Mouse (Mus musculus): ENCODE measurements around the gene Plekhd1.
A peak's percentile ranks its signal among the peaks of the same experiment; 100 is the strongest.

Plekhd1 gene

DNA sequence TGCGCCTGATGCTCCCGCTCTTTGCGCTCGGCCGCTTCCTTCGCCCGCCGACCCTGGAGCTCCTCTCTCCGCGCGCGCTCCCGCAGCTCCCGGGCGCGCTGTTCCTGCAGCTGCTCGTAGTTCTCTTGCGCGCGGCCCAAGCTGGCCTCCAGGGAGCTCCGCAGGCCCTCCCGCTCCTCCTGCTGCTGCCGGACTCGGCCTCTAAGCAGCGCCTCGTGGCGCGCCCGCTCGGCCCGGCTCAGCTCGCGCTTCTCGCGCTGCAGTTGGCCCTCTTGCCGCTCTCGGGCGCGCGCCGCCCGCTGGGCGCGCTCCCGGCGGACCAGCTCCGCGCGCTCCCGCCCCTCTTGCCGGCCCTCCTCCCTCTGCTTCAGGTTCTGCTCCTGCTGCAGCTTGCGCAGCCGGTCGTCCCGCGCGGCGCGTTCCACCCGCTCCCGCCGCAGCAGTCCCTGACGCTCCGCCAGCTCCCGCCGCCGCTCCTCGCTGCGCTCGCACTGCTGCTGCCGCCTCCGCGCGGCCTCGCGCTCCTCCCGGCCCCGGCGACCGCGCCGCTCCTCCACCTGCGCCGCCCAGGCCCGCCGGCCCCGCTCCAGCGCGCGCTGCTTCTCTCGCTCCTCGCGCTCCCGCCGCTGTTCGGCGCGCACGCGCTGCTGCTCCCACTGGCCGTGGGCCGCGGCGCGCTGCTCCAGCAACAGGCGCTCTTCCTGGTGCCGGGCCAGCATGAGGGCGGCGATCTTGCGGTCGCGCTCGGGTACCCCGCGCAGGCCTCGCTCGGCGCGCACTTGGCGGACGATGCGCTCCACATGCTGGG lies 65.6 kb downstream of the Plekhd1 start:
- DNase-seq (ENCODE audit: low spot score), result no peak

DNA sequence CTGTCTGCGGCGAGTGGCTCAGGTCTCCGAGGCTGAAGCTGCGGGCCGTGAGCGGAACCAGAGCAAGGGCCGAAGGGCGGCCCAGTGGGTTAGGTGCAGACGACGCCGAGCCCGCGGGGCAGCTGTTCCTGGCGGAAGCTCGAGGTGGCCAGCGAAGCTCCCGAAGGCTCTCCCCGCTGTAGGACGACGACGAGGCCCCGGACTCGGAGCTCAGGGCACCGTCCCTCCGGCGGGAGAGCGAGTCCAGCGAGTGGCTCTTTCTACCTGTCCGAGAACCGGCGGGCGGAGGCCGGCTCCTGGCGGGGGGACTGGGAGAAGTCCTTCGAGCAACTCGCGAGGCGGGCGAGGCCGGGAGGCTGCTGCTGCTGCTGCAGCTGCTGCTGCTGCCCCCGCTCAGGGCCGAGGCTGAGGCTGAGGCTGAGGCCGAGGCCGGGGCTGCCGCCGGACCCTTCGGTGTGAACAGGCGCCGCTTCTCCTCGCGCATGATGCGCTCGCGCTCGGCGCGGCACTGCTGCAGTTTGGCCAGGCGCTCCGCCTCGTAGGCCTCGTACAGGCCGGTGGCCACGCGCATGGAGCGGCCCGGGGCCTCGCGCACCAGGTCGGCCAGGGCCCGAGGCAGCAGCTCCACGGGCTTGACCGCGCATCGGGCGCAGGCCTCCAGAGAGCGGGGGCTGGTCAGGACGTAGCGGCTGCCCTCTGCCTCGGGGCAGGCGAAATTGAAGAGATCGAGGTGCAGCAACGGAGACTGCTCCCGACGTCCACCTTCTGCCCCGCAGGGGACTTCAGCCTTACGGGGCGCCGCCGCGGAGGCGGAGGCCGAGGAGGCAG lies 66.4 kb downstream of the Plekhd1 start:
- no peak for DNase-seq (ENCODE audit: low spot score)

DNA sequence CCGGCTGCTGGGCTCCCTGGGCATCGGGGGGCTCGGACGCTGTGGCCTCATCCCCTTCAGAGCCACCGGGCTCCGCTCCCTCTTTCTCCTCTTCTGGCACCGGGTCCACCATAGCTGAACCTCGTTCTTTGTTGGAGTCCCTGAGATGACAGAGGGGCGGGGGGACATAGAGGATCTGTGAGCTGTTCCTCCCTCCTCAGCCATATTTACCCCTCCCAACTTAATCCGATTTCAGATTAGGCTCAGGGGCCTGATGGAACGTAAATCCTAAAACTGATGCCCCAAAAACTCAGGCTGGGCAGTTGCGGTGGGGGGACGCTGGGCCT lies 67.0 kb downstream of the Plekhd1 start:
- DNase-seq (ENCODE audit: low spot score), result no peak

DNA sequence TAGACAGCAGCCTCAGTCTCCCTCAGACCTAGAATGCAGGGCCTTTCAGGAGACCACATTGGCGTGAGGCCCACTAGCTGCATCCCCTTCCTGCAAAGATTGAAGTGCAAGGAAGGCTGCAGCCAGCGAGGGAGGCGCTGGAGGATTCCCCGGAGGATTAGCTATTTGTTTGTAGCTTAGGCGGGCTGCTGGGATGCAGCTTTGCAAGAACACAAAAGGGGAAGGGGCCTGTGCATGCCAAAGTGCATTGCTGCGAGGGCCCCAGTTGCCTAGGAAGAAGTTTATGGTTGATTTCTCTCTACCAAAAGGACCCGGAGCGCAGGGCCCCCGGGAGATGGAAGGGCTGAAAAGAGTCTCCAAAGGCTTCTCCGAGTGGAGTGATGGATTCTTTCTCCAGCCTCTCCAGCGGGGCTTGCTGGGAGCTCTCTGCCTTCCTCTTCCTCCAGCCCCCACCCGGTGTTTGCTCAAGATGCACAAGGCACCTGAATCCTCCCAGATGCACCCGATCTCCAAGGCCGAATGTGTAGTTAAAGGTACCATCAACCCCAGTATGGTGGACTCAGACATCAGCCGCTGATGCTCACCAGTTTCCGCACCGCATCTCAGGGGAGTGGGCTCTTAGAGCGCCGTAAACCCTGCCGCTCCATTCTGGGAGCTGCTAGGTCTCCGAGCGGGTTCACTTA lies 67.5 kb downstream of the Plekhd1 start:
- DNase-seq (ENCODE audit: low spot score), result no peak

DNA sequence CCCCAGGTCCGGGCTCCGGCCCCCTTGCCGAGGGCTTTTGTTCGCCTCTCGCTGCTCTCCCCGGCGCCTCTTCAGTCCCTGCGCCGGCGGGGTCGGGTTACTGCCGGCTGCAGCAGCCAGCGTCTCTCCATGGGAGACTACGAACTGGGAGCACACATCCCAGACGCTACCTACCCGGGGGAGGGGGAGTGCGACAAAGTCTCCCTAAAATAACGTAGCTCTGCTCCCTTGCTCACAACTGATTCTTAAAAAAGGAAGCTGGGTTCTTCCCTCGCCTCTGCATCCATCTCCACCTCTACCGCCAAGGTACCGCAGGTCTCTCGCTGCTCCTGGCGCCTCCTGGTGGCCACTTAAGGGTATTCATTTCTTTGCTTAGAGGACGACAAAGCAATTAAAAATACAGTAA lies 68.0 kb downstream of the Plekhd1 start, which contains the start of gene Ccdc177:
Gene Ccdc177, minus strand, starts transcription at position 292 of the 406 bp plus-strand sequence.
- peak; percentile 72 for DNase-seq (ENCODE audit: low spot score)

DNA sequence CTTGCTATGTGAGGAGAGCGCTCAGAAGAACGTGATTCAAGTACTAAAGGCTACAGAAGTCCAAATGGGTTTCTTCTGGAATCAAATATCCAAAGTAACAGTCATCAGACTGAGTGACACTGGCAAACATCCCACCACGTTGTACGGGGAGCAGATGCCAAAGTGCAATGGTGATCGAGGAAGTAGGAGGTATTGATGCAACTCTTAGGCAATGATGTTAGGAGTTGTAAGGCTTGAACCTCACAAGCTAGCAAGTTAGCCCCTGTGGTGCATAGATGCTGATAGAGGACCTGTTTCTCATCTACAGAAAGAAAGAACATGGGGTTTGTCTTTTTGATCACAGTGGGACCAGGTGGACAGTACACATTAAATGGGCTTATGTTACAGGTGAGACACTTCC lies 70.6 kb downstream of the Plekhd1 start:
- no peak for DNase-seq (ENCODE audit: low spot score)

DNA sequence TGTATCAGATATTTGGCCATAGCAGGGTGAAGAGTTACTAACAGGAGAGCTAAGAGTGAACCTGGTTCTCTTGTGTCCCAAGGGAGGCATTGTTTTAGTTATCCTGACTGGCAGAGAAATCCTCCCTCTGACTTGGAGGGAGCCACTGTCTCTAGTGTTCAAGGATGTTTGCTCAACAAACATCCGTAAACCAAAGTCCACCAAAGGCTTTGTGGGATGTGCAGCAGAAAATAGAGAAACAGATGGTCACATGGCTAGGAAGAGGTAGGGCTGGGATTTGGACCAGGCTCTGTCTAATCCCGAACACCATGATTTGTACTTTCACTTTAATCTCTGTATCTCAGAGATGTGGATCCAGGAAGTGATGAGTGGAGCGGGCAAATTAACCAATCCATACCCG lies 71.7 kb downstream of the Plekhd1 start:
- no peak for DNase-seq (ENCODE audit: low spot score)

DNA sequence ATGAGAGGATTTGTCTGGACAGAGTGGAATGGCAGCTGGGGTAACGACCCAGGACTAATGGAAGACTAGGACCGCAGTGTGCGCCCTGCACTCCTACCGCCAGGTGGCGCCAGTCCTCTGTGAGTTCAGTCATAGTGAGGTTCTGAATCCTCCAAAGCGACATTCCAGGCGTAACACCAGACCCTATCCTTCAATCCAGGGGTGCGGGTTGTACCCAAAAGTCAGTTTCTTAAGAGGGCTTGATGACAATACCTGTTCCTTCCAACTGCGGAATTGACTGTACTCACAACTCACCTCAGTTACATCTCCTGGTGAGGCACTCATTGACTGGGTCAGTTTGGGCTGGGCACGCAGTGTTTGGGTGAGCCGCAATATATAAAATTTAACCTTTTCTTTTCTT lies 77.3 kb downstream of the Plekhd1 start:
- DNase-seq (ENCODE audit: low spot score), result peak; percentile 79

Data from c-Kit-positive CD71-positive TER-119-positive erythroid progenitor cells, embryonic 14.5 days (primary cell).